Mouse (Mus musculus) lung, embryonic 14.5 days (tissue): Measurements from ENCODE around the gene Trim3. TPM values are rescaled to one million over a fixed set of nuclear protein-coding genes. Genes with fewer than 3 reads are reported as not detected.
A peak's percentile ranks its signal among the peaks of the same experiment; 100 is the strongest.

Experiments
- ATAC-seq: fragments of 200-750 bp; cut with Nextera tagmentation; 2 replicates; pipeline ENCODE4 v1.8.0; 2017; ENCODE audit warnings: mild to moderate bottlenecking, moderate TSS enrichment, moderate library complexity; ENCODE audit not compliant: insufficient read depth
- DNase-seq: peaks from one replicate; pipeline ENCODE4 v3.0.0-alpha.2; 2015
- H3K27ac ChIP-seq: fragments of 300-500 bp; sonication (generic); 2 replicates; pipeline ENCODE4 v1.5.1; 2014; ENCODE audit warnings: low read depth, mild to moderate bottlenecking, moderate library complexity
- H3K27me3 ChIP-seq: fragments of 300-500 bp; sonication (generic); 2 replicates; pipeline ENCODE4 v1.6.1; 2014; ENCODE audit warnings: low read length, control low read depth; ENCODE audit not compliant: insufficient read depth
- H3K36me3 ChIP-seq: fragments of 300-500 bp; sonication (generic); 2 replicates; pipeline ENCODE4 v1.6.1; 2014; ENCODE audit warnings: control low read depth; ENCODE audit not compliant: insufficient read depth
- H3K4me1 ChIP-seq: fragments of 300-500 bp; sonication (generic); 2 replicates; pipeline ENCODE4 v1.6.1; 2014; ENCODE audit warnings: antibody characterized with exemption, control low read depth; ENCODE audit not compliant: insufficient read depth
- H3K4me2 ChIP-seq: fragments of 300-500 bp; sonication (generic); 2 replicates; pipeline ENCODE4 v1.6.1; 2014; ENCODE audit warnings: mild to moderate bottlenecking
- H3K4me3 ChIP-seq: fragments of 300-500 bp; sonication (generic); 2 replicates; pipeline ENCODE4 v1.5.1; 2014; ENCODE audit warnings: low read depth, low read length
- H3K9ac ChIP-seq: fragments of 300-500 bp; sonication (generic); 2 replicates; pipeline ENCODE4 v1.6.1; 2014
- H3K9me3 ChIP-seq: fragments of 300-500 bp; sonication (generic); 2 replicates; pipeline ENCODE4 v1.6.1; 2016; ENCODE audit warnings: low read depth, low read length, control low read depth
- CTCF ChIP-seq: IDR thresholded peaks from 2 replicates; pipeline ENCODE4 v1.5.1; 2016; ENCODE audit warnings: antibody characterized with exemption, low read depth
- WGBS: fragments of 180-500 bp; shearing (Covaris S2); extraction: QIAGEN DNeasy Blood & Tissue Kit; methylation state at CpG from one replicate; pipeline ENCODE4 v1.1.7; 2014; 5-methylcytosine and 5-hydroxymethylcytosine counted together
- polyA plus RNA-seq: library from polyadenylated mRNA; unstranded; fragments of >200 nt; fragmentation: Nextera tagmentation; extraction: Ambion mirVana; gene quantifications from 2 replicates; pipeline ENCODE4 v1.2.1, GENCODE M21; 2014

Trim3 gene
- polyA plus RNA-seq, 1 experiment from 2014 or later = 45.3 TPM

DNA sequence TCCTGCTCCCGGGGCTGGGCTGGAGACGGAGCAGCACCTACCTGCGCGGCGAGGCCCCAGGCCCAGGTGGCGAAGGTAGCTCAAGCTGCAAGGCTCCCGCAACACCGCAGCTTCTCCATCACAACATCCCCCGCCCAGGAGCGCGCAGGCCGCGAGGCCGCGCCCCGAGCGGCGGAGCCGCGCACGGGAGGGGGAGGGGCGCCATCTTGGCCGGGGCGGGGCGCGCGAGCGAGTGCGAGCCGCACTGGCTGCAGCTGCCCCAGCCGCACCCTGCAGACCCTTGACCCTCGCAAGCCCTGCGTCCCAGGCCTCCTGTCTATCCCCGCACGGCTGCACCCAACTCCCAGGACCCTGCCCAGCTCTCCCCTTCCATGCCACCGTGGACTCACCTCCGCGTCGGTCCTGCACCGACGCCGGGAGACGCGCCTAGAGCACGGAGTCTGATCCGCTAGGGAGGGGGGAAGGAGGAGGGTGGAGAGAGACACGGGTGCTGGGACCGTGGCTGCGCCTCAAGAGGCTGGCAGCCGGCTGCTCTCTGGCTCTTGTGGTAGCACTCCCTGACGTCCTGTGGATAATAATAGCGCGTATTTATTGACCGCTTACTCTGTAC, 52.2 kb downstream of the Trim3 start, which contains the start of gene Apbb1:
Gene Apbb1 (minus strand): TSS at position 560 of the 610 bp plus-strand sequence.
- ATAC-seq (peak; percentile 91), DNase-seq (peak; percentile 79)
- under 1% methylated on average over 50 of the region's 54 CpGs for WGBS
- TF ChIP-seq CTCF = no peak
- Histone ChIP-seq H3K27ac (peak within 1 kb of the TSS; percentile 56; the same call in 1 of the 2 replicates), H3K9me3 (no peaks in the 10 kb centered on the region), H3K4me3 (peak within 1 kb of the TSS; percentile 77), H3K4me2 (peak within 1 kb of the TSS; percentile 67), H3K9ac (peak within 1 kb of the TSS; percentile 64), H3K4me1 (no peaks in the 10 kb centered on the region; the same call in 1 of the 2 replicates), H3K27me3 (no peaks in the 10 kb centered on the region), H3K36me3 (no peaks in the 10 kb centered on the region)

DNA sequence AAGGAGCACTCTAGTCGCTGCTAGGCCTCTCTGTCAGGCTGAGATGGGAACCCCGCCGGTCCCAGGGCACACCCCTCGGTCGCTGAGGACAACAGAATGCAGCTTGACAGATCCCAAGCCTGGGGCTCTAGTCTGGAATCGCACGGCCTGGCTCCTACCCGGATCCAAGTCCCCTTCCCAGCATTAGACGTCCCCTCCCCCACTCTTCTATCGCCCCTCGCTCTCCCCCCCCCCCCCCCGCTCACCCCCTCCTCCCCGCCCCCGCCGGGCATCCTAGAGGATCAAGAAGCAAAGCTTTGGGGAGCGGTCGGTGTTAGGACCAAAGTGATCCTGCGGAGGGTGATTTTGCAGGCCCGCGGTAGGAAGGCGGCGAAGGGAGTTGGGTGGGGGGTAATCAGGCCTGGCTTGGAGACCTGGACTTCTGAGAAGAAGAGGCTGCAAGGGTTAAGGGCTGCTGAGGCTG, 52.7 kb downstream of the Trim3 start:
- Histone ChIP-seq H3K4me3 (peak overlapping the region; percentile 77), H3K4me2 (peak overlapping the region; percentile 67), H3K27ac (peak overlapping the region; percentile 27; the same call in 1 of the 2 replicates), H3K4me1 (no peaks in the 10 kb centered on the region; the same call in 1 of the 2 replicates), H3K36me3 (no peaks in the 10 kb centered on the region), H3K9ac (peak overlapping the region; percentile 64), H3K9me3 (no peaks in the 10 kb centered on the region), H3K27me3 (no peaks in the 10 kb centered on the region)
- DNase-seq = peak; percentile 60
- WGBS = 2% methylated on average over 17 of the region's 22 CpGs
- peak; percentile 62 for ATAC-seq
- TF ChIP-seq CTCF = no peak

DNA sequence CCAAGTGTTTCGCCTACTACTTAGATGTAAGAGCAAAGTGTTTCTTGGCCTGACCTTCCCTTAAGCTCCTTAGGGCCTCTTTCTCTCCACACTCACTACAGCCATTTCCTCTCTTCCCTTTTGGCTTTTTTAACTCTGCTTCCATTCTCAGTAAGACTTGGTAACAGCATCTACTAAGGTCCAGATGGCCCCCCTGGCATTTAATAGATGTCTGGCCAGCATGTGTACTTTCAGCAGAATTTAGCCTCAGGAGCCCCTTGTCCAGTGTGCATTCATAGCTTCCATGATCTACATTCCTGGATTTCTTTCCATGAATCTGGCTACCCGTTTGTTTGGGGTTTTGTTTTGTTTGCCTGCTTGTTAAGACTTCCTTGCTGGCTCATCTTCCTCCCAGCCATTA, 54.9 kb downstream of the Trim3 start:
- Histone ChIP-seq H3K9me3 (no peaks in the 10 kb centered on the region), H3K27me3 (no peaks in the 10 kb centered on the region), H3K36me3 (peaks cover 7% of the 10 kb centered on the region; the same call in 1 of the 2 replicates), H3K4me3 (no peak overlapping the region), H3K27ac (no peak overlapping the region), H3K4me2 (no peak overlapping the region), H3K4me1 (no peaks in the 10 kb centered on the region; the same call in 1 of the 2 replicates), H3K9ac (no peak overlapping the region)
- DNase-seq = no peak
- no peak for TF ChIP-seq CTCF
- no peak for ATAC-seq
- WGBS = 78% methylated on average over 2 of the region's 2 CpGs

DNA sequence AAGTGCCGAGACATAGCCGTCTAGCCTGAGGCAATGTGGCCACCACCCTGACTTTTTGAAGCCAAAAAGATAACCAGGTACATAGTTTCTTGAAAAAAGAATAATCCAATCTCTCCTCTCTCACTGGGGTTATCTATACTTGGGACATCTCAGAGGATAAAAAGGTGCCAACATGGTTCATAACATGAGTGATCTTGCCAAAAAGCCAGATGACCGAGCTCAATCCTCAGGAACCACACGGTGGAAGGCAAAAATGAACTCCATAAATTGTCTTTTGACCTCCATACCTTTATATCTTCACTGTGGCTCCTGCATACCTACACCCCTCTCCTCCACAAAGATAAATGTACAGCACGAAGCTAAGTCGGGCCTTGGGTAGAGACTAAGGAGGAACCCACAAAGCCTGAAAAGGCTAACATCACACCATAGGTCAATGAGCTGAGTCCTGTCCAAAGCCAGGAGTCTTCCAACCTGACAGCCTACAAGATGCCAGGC, 55.9 kb downstream of the Trim3 start:
- no peak overlapping the region for H3K4me3 ChIP-seq
- H3K9me3 ChIP-seq = no peaks in the 10 kb centered on the region
- no peak overlapping the region for H3K27ac ChIP-seq
- H3K27me3 ChIP-seq = no peaks in the 10 kb centered on the region
- no peak for ATAC-seq
- no peaks in the 10 kb centered on the region; the same call in 1 of the 2 replicates for H3K4me1 ChIP-seq
- no peak overlapping the region for H3K9ac ChIP-seq
- 85% methylated on average over 6 of the region's 6 CpGs for WGBS
- no peak for TF ChIP-seq CTCF
- peaks cover 9% of the 10 kb centered on the region; the same call in 1 of the 2 replicates for H3K36me3 ChIP-seq
- DNase-seq = no peak
- no peak overlapping the region for H3K4me2 ChIP-seq

DNA sequence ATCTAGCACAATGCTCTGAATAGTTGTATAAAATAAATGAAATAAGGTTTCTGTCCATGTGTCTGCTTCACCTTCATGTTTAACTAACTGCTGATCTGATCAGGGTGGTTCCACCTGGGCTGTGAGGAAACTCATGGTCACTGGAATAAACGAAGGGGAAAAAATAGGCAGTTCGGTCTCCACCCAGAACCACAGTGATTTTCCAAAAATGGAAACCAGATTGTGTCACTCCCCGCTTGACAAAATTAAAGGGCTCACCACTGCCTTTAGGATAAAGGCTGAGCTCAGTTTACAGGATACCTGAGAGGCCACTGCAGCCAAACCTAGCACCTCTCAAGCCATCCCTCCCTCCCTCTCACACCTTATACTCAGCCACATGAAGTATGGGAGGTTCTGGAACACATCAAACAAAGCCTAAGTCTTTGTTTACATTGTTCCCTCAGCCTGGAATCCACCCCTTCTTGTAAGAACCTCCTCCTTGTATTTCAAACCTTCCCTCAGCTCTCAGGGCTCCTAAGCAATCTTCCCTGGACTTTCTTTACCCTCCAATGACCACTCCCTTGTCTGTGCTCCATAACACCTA, 57.1 kb downstream of the Trim3 start:
- no peak for DNase-seq
- Histone ChIP-seq H3K4me1 (no peaks in the 10 kb centered on the region), H3K36me3 (peaks cover 9% of the 10 kb centered on the region; the same call in 1 of the 2 replicates), H3K4me2 (no peak overlapping the region), H3K4me3 (no peak overlapping the region), H3K27ac (no peak overlapping the region), H3K9me3 (no peaks in the 10 kb centered on the region), H3K9ac (no peak overlapping the region), H3K27me3 (no peaks in the 10 kb centered on the region)
- no peak for ATAC-seq
- TF ChIP-seq CTCF = no peak
- 55% methylated on average over 3 of the region's 3 CpGs for WGBS

DNA sequence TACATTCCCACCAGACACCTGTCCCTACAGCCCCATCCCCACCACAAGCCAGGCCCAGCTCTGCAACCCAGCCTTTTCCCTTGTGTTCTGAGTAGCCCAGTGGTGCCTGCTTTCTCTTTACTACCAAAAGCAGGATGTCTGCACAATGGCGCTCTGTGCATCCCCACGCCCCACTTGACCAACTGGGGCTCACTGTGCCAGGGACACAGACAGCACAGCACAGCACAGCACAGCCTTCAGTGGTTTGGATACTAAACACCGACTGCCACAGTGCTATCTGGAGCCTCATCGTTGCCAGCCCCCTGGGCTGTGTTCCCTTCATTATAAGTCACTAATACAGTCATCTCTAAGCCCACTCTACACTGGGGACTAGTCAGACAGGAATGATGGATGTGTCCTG, 58.8 kb downstream of the Trim3 start:
- Histone ChIP-seq H3K9ac (no peak overlapping the region), H3K4me2 (no peak overlapping the region), H3K27me3 (no peaks in the 10 kb centered on the region), H3K4me1 (no peaks in the 10 kb centered on the region), H3K9me3 (no peaks in the 10 kb centered on the region), H3K4me3 (no peak overlapping the region), H3K27ac (no peak overlapping the region), H3K36me3 (peaks cover 9% of the 10 kb centered on the region; the same call in 1 of the 2 replicates)
- DNase-seq (no peak), ATAC-seq (no peak)
- no peak for TF ChIP-seq CTCF
- WGBS = 85% methylated on average over 4 of the region's 4 CpGs

DNA sequence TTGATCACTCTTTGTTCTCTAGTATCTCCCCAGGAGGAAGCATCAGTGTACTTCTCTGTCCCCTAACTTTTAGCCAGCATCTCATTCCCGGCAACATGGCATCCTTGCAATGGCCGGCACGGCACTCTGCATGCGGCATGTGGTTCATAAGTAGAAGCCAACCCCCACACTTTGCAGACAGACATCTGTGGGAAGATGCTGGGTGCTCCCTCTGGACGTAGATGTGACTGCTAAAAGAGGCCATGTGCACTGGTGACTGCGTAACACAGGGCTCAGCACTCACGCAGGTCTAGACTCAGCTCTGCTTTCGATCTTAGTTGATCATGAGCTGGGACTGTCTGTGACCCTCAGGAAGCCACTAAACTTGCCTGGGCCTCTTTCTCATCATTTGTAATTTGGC, 60.4 kb downstream of the Trim3 start:
- H3K9me3 ChIP-seq = no peaks in the 10 kb centered on the region
- 91% methylated on average over 8 of the region's 8 CpGs for WGBS
- H3K27ac ChIP-seq = no peak overlapping the region
- DNase-seq = no peak
- no peak overlapping the region for H3K4me3 ChIP-seq
- H3K4me2 ChIP-seq = no peak overlapping the region
- no peaks in the 10 kb centered on the region for H3K4me1 ChIP-seq
- no peaks in the 10 kb centered on the region for H3K27me3 ChIP-seq
- no peak for TF ChIP-seq CTCF
- peaks cover 9% of the 10 kb centered on the region; the same call in 1 of the 2 replicates for H3K36me3 ChIP-seq
- ATAC-seq = no peak
- no peak overlapping the region for H3K9ac ChIP-seq
